Mouse (Mus musculus): ENCODE measurements at regions not wholly inside any gene's neighbourhood (a gene's known extent, or its start where the extent isn't known, plus 50 kb on each side); places are given as distances from the start of the nearest gene placed in this dataset.
A peak's percentile ranks its signal among the peaks of the same experiment; 100 is the strongest.

GRCm38 (mm10) chr12:12783699-12784605 is 157.8 kb downstream of the Mycn start:
- no peak overlapping the region for H3K4me2 ChIP-seq (replicated peaks; ENCODE audit: low read depth, low read length)
- ATAC-seq (ENCODE audit: low FRiP score) (no peak), DNase-seq (ENCODE audit: low spot score) (no peak)
- no peak overlapping the region for H3K27ac ChIP-seq (ENCODE audit: low read depth, low read length)
- H3K9ac ChIP-seq (ENCODE audit: low read depth, low read length): no peak overlapping the region
- H3K4me1 ChIP-seq (replicated peaks; ENCODE audit: control insufficient read depth, insufficient read depth, low read length): peaks cover 2% of the 10 kb centered on the region; the same call in 1 of the 2 replicates
- no peaks in the 10 kb centered on the region for H3K36me3 ChIP-seq (ENCODE audit: control insufficient read depth, insufficient read depth, low read length)
- 18% methylated on average over 11 of the region's 11 CpGs for WGBS
- no peaks in the 10 kb centered on the region for H3K9me3 ChIP-seq (ENCODE audit: control insufficient read depth, low read length)
- H3K27me3 ChIP-seq (ENCODE audit: control insufficient read depth, insufficient read depth, low read length): no peaks in the 10 kb centered on the region; the same call in 1 of the 2 replicates
- H3K4me3 ChIP-seq (ENCODE audit: low read depth, low read length): no peak overlapping the region

- H3K9me3 ChIP-seq (ENCODE audit: control insufficient read depth, low read length): no peaks in the 10 kb centered on the region
- H3K9ac ChIP-seq (ENCODE audit: low read depth, low read length): no peak overlapping the region
- H3K27ac ChIP-seq (ENCODE audit: low read depth, low read length): no peak overlapping the region
- H3K4me1 ChIP-seq (replicated peaks; ENCODE audit: control insufficient read depth, insufficient read depth, low read length): no peaks in the 10 kb centered on the region; the same call in 1 of the 2 replicates
- H3K4me2 ChIP-seq (replicated peaks; ENCODE audit: low read depth, low read length): no peak overlapping the region
- no peaks in the 10 kb centered on the region for H3K27me3 ChIP-seq (ENCODE audit: control insufficient read depth, insufficient read depth, low read length)
- 95% methylated on average over 5 of the region's 5 CpGs for WGBS
- DNase-seq (ENCODE audit: low spot score): no peak
- H3K36me3 ChIP-seq (ENCODE audit: control insufficient read depth, insufficient read depth, low read length): no peaks in the 10 kb centered on the region
- ATAC-seq (ENCODE audit: low FRiP score): no peak
- H3K4me3 ChIP-seq (ENCODE audit: low read depth, low read length): no peak overlapping the region
Observed at GRCm38 (mm10) chr12:12781526-12781925, 160.2 kb downstream of the Mycn start.

GRCm38 (mm10) chr12:12778563-12779256 is 163.0 kb downstream of the Mycn start:
- 63% methylated on average over 4 of the region's 4 CpGs for WGBS
- Histone ChIP-seq H3K4me1 (replicated peaks; ENCODE audit: control insufficient read depth, insufficient read depth, low read length) (no peaks in the 10 kb centered on the region; the same call in 1 of the 2 replicates), H3K9ac (ENCODE audit: low read depth, low read length) (no peak overlapping the region), H3K27ac (ENCODE audit: low read depth, low read length) (no peak overlapping the region), H3K4me2 (replicated peaks; ENCODE audit: low read depth, low read length) (no peak overlapping the region), H3K4me3 (ENCODE audit: low read depth, low read length) (no peak overlapping the region), H3K36me3 (ENCODE audit: control insufficient read depth, insufficient read depth, low read length) (no peaks in the 10 kb centered on the region), H3K9me3 (ENCODE audit: control insufficient read depth, low read length) (no peaks in the 10 kb centered on the region), H3K27me3 (ENCODE audit: control insufficient read depth, insufficient read depth, low read length) (no peaks in the 10 kb centered on the region)
- DNase-seq (ENCODE audit: low spot score) (no peak), ATAC-seq (ENCODE audit: low FRiP score) (no peak)

- Histone ChIP-seq H3K9me3 (ENCODE audit: control insufficient read depth, low read length) (no peaks in the 10 kb centered on the region), H3K4me1 (replicated peaks; ENCODE audit: control insufficient read depth, insufficient read depth, low read length) (no peaks in the 10 kb centered on the region), H3K4me3 (ENCODE audit: low read depth, low read length) (no peak overlapping the region), H3K4me2 (replicated peaks; ENCODE audit: low read depth, low read length) (no peak overlapping the region), H3K27ac (ENCODE audit: low read depth, low read length) (no peak overlapping the region), H3K36me3 (ENCODE audit: control insufficient read depth, insufficient read depth, low read length) (no peaks in the 10 kb centered on the region), H3K27me3 (ENCODE audit: control insufficient read depth, insufficient read depth, low read length) (no peaks in the 10 kb centered on the region), H3K9ac (ENCODE audit: low read depth, low read length) (no peak overlapping the region)
- no peak for DNase-seq (ENCODE audit: low spot score)
- 82% methylated on average over 8 of the region's 8 CpGs for WGBS
- no peak for ATAC-seq (ENCODE audit: low FRiP score)
Observed at GRCm38 (mm10) chr12:12777422-12777821, 164.3 kb downstream of the Mycn start.

GRCm38 (mm10) chr12:12776783-12777182 is 164.9 kb downstream of the Mycn start:
- ATAC-seq (ENCODE audit: low FRiP score): no peak

GRCm38 (mm10) chr12:12770970-12771369 is 170.7 kb downstream of the Mycn start:
- Histone ChIP-seq H3K27ac (ENCODE audit: low read depth, low read length) (no peak overlapping the region), H3K27me3 (ENCODE audit: control insufficient read depth, insufficient read depth, low read length) (no peaks in the 10 kb centered on the region), H3K4me3 (ENCODE audit: low read depth, low read length) (no peak overlapping the region), H3K4me2 (replicated peaks; ENCODE audit: low read depth, low read length) (no peak overlapping the region), H3K4me1 (replicated peaks; ENCODE audit: control insufficient read depth, insufficient read depth, low read length) (no peaks in the 10 kb centered on the region), H3K36me3 (ENCODE audit: control insufficient read depth, insufficient read depth, low read length) (no peaks in the 10 kb centered on the region), H3K9me3 (ENCODE audit: control insufficient read depth, low read length) (no peaks in the 10 kb centered on the region), H3K9ac (ENCODE audit: low read depth, low read length) (no peak overlapping the region)
- DNase-seq (ENCODE audit: low spot score) (no peak), ATAC-seq (ENCODE audit: low FRiP score) (no peak)
- 69% methylated on average over 4 of the region's 4 CpGs for WGBS

More at GRCm38 (mm10) chr12:12776783-12777182, 164.9 kb downstream of the Mycn start:
- Histone ChIP-seq H3K9ac (ENCODE audit: low read depth, low read length) (no peak overlapping the region), H3K4me1 (replicated peaks; ENCODE audit: control insufficient read depth, insufficient read depth, low read length) (no peaks in the 10 kb centered on the region), H3K4me3 (ENCODE audit: low read depth, low read length) (no peak overlapping the region), H3K4me2 (replicated peaks; ENCODE audit: low read depth, low read length) (no peak overlapping the region), H3K9me3 (ENCODE audit: control insufficient read depth, low read length) (no peaks in the 10 kb centered on the region), H3K36me3 (ENCODE audit: control insufficient read depth, insufficient read depth, low read length) (no peaks in the 10 kb centered on the region), H3K27me3 (ENCODE audit: control insufficient read depth, insufficient read depth, low read length) (no peaks in the 10 kb centered on the region), H3K27ac (ENCODE audit: low read depth, low read length) (no peak overlapping the region)
- no peak for DNase-seq (ENCODE audit: low spot score)
- WGBS: 75% methylated on average over 6 of the region's 6 CpGs

GRCm38 (mm10) chr12:12766510-12767304 is 175.0 kb downstream of the Mycn start:
- WGBS: 62% methylated on average over 11 of the region's 11 CpGs
- Histone ChIP-seq H3K4me3 (ENCODE audit: low read depth, low read length) (no peak overlapping the region), H3K27ac (ENCODE audit: low read depth, low read length) (peak overlapping the region; percentile 51; the same call in 1 of the 2 replicates), H3K9me3 (ENCODE audit: control insufficient read depth, low read length) (no peaks in the 10 kb centered on the region), H3K27me3 (ENCODE audit: control insufficient read depth, insufficient read depth, low read length) (no peaks in the 10 kb centered on the region), H3K9ac (ENCODE audit: low read depth, low read length) (no peak overlapping the region), H3K36me3 (ENCODE audit: control insufficient read depth, insufficient read depth, low read length) (no peaks in the 10 kb centered on the region), H3K4me2 (replicated peaks; ENCODE audit: low read depth, low read length) (no peak overlapping the region), H3K4me1 (replicated peaks; ENCODE audit: control insufficient read depth, insufficient read depth, low read length) (0 out of 2 replicates have a peak, but pooled peaks cover 3% of the 10 kb centered on the region)
- no peak for ATAC-seq (ENCODE audit: low FRiP score)
- no peak for DNase-seq (ENCODE audit: low spot score)

GRCm38 (mm10) chr12:12765490-12766058 is 176.1 kb downstream of the Mycn start:
- H3K4me1 ChIP-seq (replicated peaks; ENCODE audit: control insufficient read depth, insufficient read depth, low read length): 0 out of 2 replicates have a peak, but pooled peaks cover 3% of the 10 kb centered on the region
- no peak overlapping the region for H3K9ac ChIP-seq (ENCODE audit: low read depth, low read length)
- H3K27ac ChIP-seq (ENCODE audit: low read depth, low read length): no peak overlapping the region
- no peaks in the 10 kb centered on the region for H3K27me3 ChIP-seq (ENCODE audit: control insufficient read depth, insufficient read depth, low read length)
- no peak for DNase-seq (ENCODE audit: low spot score)
- H3K9me3 ChIP-seq (ENCODE audit: control insufficient read depth, low read length): no peaks in the 10 kb centered on the region
- H3K4me2 ChIP-seq (replicated peaks; ENCODE audit: low read depth, low read length): no peak overlapping the region
- ATAC-seq (ENCODE audit: low FRiP score): peak; percentile 67
- H3K36me3 ChIP-seq (ENCODE audit: control insufficient read depth, insufficient read depth, low read length): no peaks in the 10 kb centered on the region
- H3K4me3 ChIP-seq (ENCODE audit: low read depth, low read length): no peak overlapping the region
- WGBS: 61% methylated on average over 7 of the region's 7 CpGs
